Comparison of ENCODE assay signal across 15 mouse cellular contexts in genomic region chr8:121421009-121421408, GRCm38 (mm10).
DNase-seq lines count a peak whose midpoint lies in the region; ATAC-seq and TF ChIP-seq lines count a peak whose summit lies in the region.
"Had no signal": no experiment of that assay in that cellular context is flagged by ENCODE, and none has a peak within 500 bp of the region (broad histone marks: within the 10 kb centered on the region; RNA-seq: fewer than 3 reads in every experiment).

No protein-coding gene starts in this region.

- no peaks in the 10 kb centered on the region for H3K27me3 ChIP-seq in neural tube, embryonic 11.5 days (ENCODE audit: control insufficient read depth, insufficient read depth, low read length)
- H3K27me3 ChIP-seq in neural tube, embryonic 15.5 days (replicated peaks): no peaks in the 10 kb centered on the region
- H3K27me3 ChIP-seq in intestine, postnatal 0 days (replicated peaks; ENCODE audit: control insufficient read depth, insufficient read depth, low read length): no peaks in the 10 kb centered on the region
- H3K27me3 ChIP-seq in lung, embryonic 16.5 days (ENCODE audit: control insufficient read depth, insufficient read depth, low read depth, low read length): no peaks in the 10 kb centered on the region
- H3K27me3 ChIP-seq: forebrain, embryonic 13.5 days; Patski had no signal

- no peak overlapping the region for H3K4me3 ChIP-seq in neural tube, embryonic 11.5 days (ENCODE audit: low read depth, low read length)
- no peak overlapping the region for H3K4me3 ChIP-seq in neural tube, embryonic 15.5 days (replicated peaks)
- H3K4me3 ChIP-seq in intestine, postnatal 0 days (ENCODE audit: low read depth, low read length): no peak overlapping the region
- H3K4me3 ChIP-seq in lung, embryonic 16.5 days (ENCODE audit: low read length): no peak overlapping the region
- H3K4me3 ChIP-seq: forebrain, embryonic 13.5 days; heart, embryonic 10.5 days had no signal

- no peaks in the 10 kb centered on the region for H3K4me1 ChIP-seq in neural tube, embryonic 11.5 days (ENCODE audit: control insufficient read depth, insufficient read depth, low read length)
- H3K4me1 ChIP-seq in neural tube, embryonic 15.5 days: no peaks in the 10 kb centered on the region
- no peaks in the 10 kb centered on the region for H3K4me1 ChIP-seq in intestine, postnatal 0 days (replicated peaks; ENCODE audit: control insufficient read depth, insufficient read depth, low read length)
- H3K4me1 ChIP-seq in lung, embryonic 16.5 days (replicated peaks; ENCODE audit: control insufficient read depth, insufficient read depth, low read length): peaks cover 4% of the 10 kb centered on the region
- H3K4me1 ChIP-seq: forebrain, embryonic 13.5 days had no signal

- no peak overlapping the region for H3K27ac ChIP-seq in neural tube, embryonic 11.5 days (ENCODE audit: low read depth, low read length)
- no peak overlapping the region for H3K27ac ChIP-seq in neural tube, embryonic 15.5 days (replicated peaks)
- H3K27ac ChIP-seq in intestine, postnatal 0 days (ENCODE audit: low read depth, low read length): no peak overlapping the region
- H3K27ac ChIP-seq in lung, embryonic 16.5 days (ENCODE audit: low read length): no peak overlapping the region
- H3K27ac ChIP-seq: forebrain, embryonic 13.5 days; heart, embryonic 10.5 days had no signal

- 84% methylated on average over 5 of the region's 5 CpGs for WGBS in neural tube, embryonic 11.5 days
- WGBS in neural tube, embryonic 15.5 days: 87% methylated on average over 5 of the region's 5 CpGs
- WGBS in intestine, postnatal 0 days: 29% methylated on average over 5 of the region's 5 CpGs
- WGBS in lung, embryonic 16.5 days: 37% methylated on average over 5 of the region's 5 CpGs

- ATAC-seq in neural tube, embryonic 11.5 days (ENCODE audit: insufficient read depth, low FRiP score, low TSS enrichment): no peak
- no peak for ATAC-seq in neural tube, embryonic 15.5 days (ENCODE audit: low FRiP score)
- ATAC-seq in intestine, postnatal 0 days: 0 out of 2 replicates have a peak, but pooled peaks have one; percentile 22
- ATAC-seq in lung, embryonic 16.5 days (ENCODE audit: low read depth): peak; percentile 92
- ATAC-seq: forebrain, embryonic 13.5 days; Patski had no signal

- DNase-seq in neural tube, embryonic 11.5 days (ENCODE audit: low spot score): peak; percentile 11
- DNase-seq in frontal cortex, postnatal 25 days (ENCODE audit: low spot score in 2 of 2): no peak
- no peak for DNase-seq in heart, adult 11 months
- no peak for DNase-seq in cerebellum, adult 11 months
- DNase-seq: cerebellum, adult 2 months; heart, postnatal 4 days; kidney, adult 18-20 months; kidney, postnatal 36 days; thymus, postnatal 4 days had no signal

- H3K9ac ChIP-seq in neural tube, embryonic 11.5 days (ENCODE audit: low read length): no peak overlapping the region
- H3K9ac ChIP-seq in neural tube, embryonic 15.5 days (replicated peaks): no peak overlapping the region
- no peak overlapping the region for H3K9ac ChIP-seq in intestine, postnatal 0 days (ENCODE audit: low read depth, low read length)
- H3K9ac ChIP-seq in lung, embryonic 16.5 days (ENCODE audit: low read length): no peak overlapping the region
- H3K9ac ChIP-seq: forebrain, embryonic 13.5 days had no signal

- no peaks in the 10 kb centered on the region for H3K9me3 ChIP-seq in neural tube, embryonic 11.5 days (ENCODE audit: control insufficient read depth, low read length)
- H3K9me3 ChIP-seq in neural tube, embryonic 15.5 days (replicated peaks): no peaks in the 10 kb centered on the region
- H3K9me3 ChIP-seq in intestine, postnatal 0 days (ENCODE audit: control insufficient read depth): no peaks in the 10 kb centered on the region
- no peaks in the 10 kb centered on the region for H3K9me3 ChIP-seq in lung, embryonic 16.5 days (ENCODE audit: control insufficient read depth, low read length)
- H3K9me3 ChIP-seq: forebrain, embryonic 13.5 days; heart, embryonic 10.5 days had no signal

- H3K4me2 ChIP-seq in neural tube, embryonic 11.5 days (ENCODE audit: low read depth): no peak overlapping the region
- no peak overlapping the region for H3K4me2 ChIP-seq in neural tube, embryonic 15.5 days
- no peak overlapping the region for H3K4me2 ChIP-seq in intestine, postnatal 0 days (replicated peaks; ENCODE audit: low read depth)
- no peak overlapping the region for H3K4me2 ChIP-seq in lung, embryonic 16.5 days (ENCODE audit: low read depth, low read length)
- H3K4me2 ChIP-seq: forebrain, embryonic 13.5 days had no signal

- TF ChIP-seq CTCF in intestine, postnatal 0 days (IDR thresholded peaks at IDR 0.05; ENCODE audit: low read depth): no peak

- H3K36me3 ChIP-seq in neural tube, embryonic 11.5 days (ENCODE audit: control insufficient read depth, insufficient read depth, low read length): no peaks in the 10 kb centered on the region
- no peaks in the 10 kb centered on the region for H3K36me3 ChIP-seq in neural tube, embryonic 15.5 days
- no peaks in the 10 kb centered on the region for H3K36me3 ChIP-seq in intestine, postnatal 0 days (ENCODE audit: control insufficient read depth, insufficient read depth)
- no peaks in the 10 kb centered on the region for H3K36me3 ChIP-seq in lung, embryonic 16.5 days (ENCODE audit: control insufficient read depth, insufficient read depth, low read length)
- H3K36me3 ChIP-seq: heart, embryonic 10.5 days had no signal

Comparison
In these comparisons a context has a peak if more than half of its experiments do, and no peak if none do; other contexts are left out.
1. ATAC-seq: peak in intestine, postnatal 0 days (single experiment) and lung, embryonic 16.5 days (single experiment); none in neural tube, embryonic 11.5 days (single experiment) and neural tube, embryonic 15.5 days (single experiment).